Mouse (Mus musculus): ENCODE data around the gene Rai1. TPM values are rescaled to one million over a fixed set of nuclear protein-coding genes. Genes with fewer than 3 reads are reported as not detected.

Gene Rai1
- total and polyA plus RNA-seq, 3 experiments: 6.6 to 22.6 (median 15.4) TPM

DNA sequence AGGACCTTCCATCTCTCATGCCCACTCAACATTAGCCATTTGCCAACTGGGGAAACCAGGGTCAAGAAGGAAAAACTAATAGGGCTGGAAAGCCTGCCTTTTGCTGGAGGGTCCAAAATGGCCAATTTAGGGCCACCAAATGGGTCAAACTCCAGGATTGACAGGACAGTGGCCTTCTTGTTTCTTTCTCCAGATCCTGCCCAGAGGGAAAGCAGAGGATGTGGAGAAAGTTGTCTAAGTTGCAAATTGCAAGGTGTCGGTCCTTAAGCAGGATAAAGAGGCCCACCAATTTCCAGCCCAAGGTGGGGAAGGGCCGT, 105.1 kb downstream of the Rai1 start:
- no peak for DNase-seq (ENCODE audit: extremely low read depth)
- Histone ChIP-seq H3K36me3 (replicated peaks in 1 of 2; ENCODE audit: control insufficient read depth in 1 of 2, insufficient read depth in 1 of 2, low read length in 1 of 2) (peaks cover 27 to 69% of the 10 kb centered on the region in 2 experiments), H3K4me1 (ENCODE audit: control insufficient read depth in 1 of 2, insufficient read depth in 2 of 2) (peaks cover 28 to 67% of the 10 kb centered on the region in 2 experiments)

GRCm38 (mm10) chr11:60210305-60210724, 105.5 kb downstream of the Rai1 start:
- peak overlapping the region; percentile 89 for H3K4me2 ChIP-seq (ENCODE audit: insufficient read depth, low read depth, poor library complexity, severe bottlenecking)
- DNase-seq (ENCODE audit: extremely low read depth): peak; percentile 98
- H3K4me1 ChIP-seq (ENCODE audit: control insufficient read depth in 1 of 2, insufficient read depth in 2 of 2): peaks cover 28 to 68% of the 10 kb centered on the region in 2 experiments
- no peaks in the 10 kb centered on the region for H3K9me3 ChIP-seq (replicated peaks; ENCODE audit: low read length)
- H3K79me2 ChIP-seq (replicated peaks; ENCODE audit: control insufficient read depth, extremely low read depth, insufficient read depth, poor library complexity, severe bottlenecking): peaks cover 45% of the 10 kb centered on the region
- in situ Hi-C loops (cut with MboI; ENCODE audit: low pct_ligation_motif_present, low pct_unique_long_range_greater_than_20kb, low sequenced_read_pairs) (no loop called here), dilution Hi-C loops (cut with MboI; ENCODE audit: extremely low pct_ligation_motif_present, extremely low pct_unique_long_range_greater_than_20kb, low sequenced_read_pairs) (no loop called here)
- no peaks in the 10 kb centered on the region for H3K27me3 ChIP-seq (replicated peaks)
- peaks cover 23 to 65% of the 10 kb centered on the region in 2 experiments for H3K36me3 ChIP-seq (replicated peaks in 1 of 2; ENCODE audit: control insufficient read depth in 1 of 2, insufficient read depth in 1 of 2, low read length in 1 of 2)
- peak overlapping the region; percentile 57 for H3K27ac ChIP-seq (ENCODE audit: insufficient read depth, low read depth)
- H3K9ac ChIP-seq (ENCODE audit: insufficient read depth, low read depth): peak overlapping the region; percentile 87
- H3K4me3 ChIP-seq (replicated peaks in 1 of 3; ENCODE audit: low read depth in 2 of 3, low read length in 2 of 3, poor library complexity in 1 of 3): peak overlapping the region; percentile 56 to 80 (median 62)
- no peak for TF ChIP-seq ZKSCAN1 (IDR thresholded peaks at IDR 0.05; ENCODE audit: borderline replicate concordance, low read depth, low read length)
- no peak for TF ChIP-seq JUND (conservative IDR thresholded peaks at IDR 0.05; ENCODE audit: low read depth, low read length)
- TF ChIP-seq IRF4 (IDR thresholded peaks at IDR 0.05; ENCODE audit: low read depth, low read length): no peak
- 0 out of 2 replicates have a peak, but pooled peaks have one; percentile 8 for TF ChIP-seq ETS1 (conservative IDR thresholded peaks at IDR 0.05; ENCODE audit: low read depth, low read length)
- TF ChIP-seq NRF1 (IDR thresholded peaks at IDR 0.05; ENCODE audit: low read depth, low read length): peak; percentile 80
- no peak for TF ChIP-seq MAFK (IDR thresholded peaks at IDR 0.05; ENCODE audit: insufficient replicate concordance, low read length)
- TF ChIP-seq BHLHE40 (IDR thresholded peaks at IDR 0.05; ENCODE audit: low read depth, low read length): no peak; the same call in 1 of the 2 replicates
- TF ChIP-seq NELFE (IDR thresholded peaks at IDR 0.05; ENCODE audit: low read depth, low read length): peak; percentile 65
- TF ChIP-seq CTCF (conservative IDR thresholded peaks at IDR 0.05 in 1 of 2, IDR thresholded peaks at IDR 0.05 in 1 of 2; ENCODE audit: low read depth in 2 of 2, low read length in 2 of 2): no peak
- TF ChIP-seq TBP (conservative IDR thresholded peaks at IDR 0.05; ENCODE audit: low read depth, low read length): 0 out of 2 replicates have a peak, but pooled peaks have one; percentile 77
- peak; percentile 14; the same call in 1 of the 2 replicates for TF ChIP-seq MYC (IDR thresholded peaks at IDR 0.05; ENCODE audit: low read depth, low read length)
- TF ChIP-seq CHD2 (IDR thresholded peaks at IDR 0.05; ENCODE audit: low read length): peak; percentile 94
- no peak; the same call in 1 of the 2 replicates for TF ChIP-seq MAZ (IDR thresholded peaks at IDR 0.05; ENCODE audit: low read depth, low read length)
- no peak for TF ChIP-seq ZC3H11A (IDR thresholded peaks at IDR 0.05; ENCODE audit: low read depth, low read length)
- no peak for TF ChIP-seq JUN (IDR thresholded peaks at IDR 0.05; ENCODE audit: insufficient read depth, low read depth, low read length)
- TF ChIP-seq GABPA (IDR thresholded peaks at IDR 0.05; ENCODE audit: insufficient replicate concordance, low read depth, low read length): no peak
- no peak for TF ChIP-seq RAD21 (IDR thresholded peaks at IDR 0.05; ENCODE audit: low read depth, low read length)
- TF ChIP-seq UBTF (IDR thresholded peaks at IDR 0.05; ENCODE audit: low read depth, low read length): peak; percentile 89
- TF ChIP-seq RCOR1 (conservative IDR thresholded peaks at IDR 0.05; ENCODE audit: low read depth, low read length): no peak
- 0 out of 2 replicates have a peak, but pooled peaks have one; percentile 7 for TF ChIP-seq MEF2A (IDR thresholded peaks at IDR 0.05; ENCODE audit: borderline replicate concordance, low read depth, low read length)
- TF ChIP-seq TCF12 (IDR thresholded peaks at IDR 0.05; ENCODE audit: low read depth, low read length): peak; percentile 86
- TF ChIP-seq CHD1 (IDR thresholded peaks at IDR 0.05; ENCODE audit: low read depth, low read length): no peak
- peak; percentile 67 for TF ChIP-seq ZMIZ1 (IDR thresholded peaks at IDR 0.05; ENCODE audit: low read depth, low read length)
- TF ChIP-seq SIN3A (IDR thresholded peaks at IDR 0.05; ENCODE audit: low read length): peak; percentile 82
- TF ChIP-seq MAX (IDR thresholded peaks at IDR 0.05; ENCODE audit: low read length): peak; percentile 84
- no peak for TF ChIP-seq POLR2AphosphoS2 (IDR thresholded peaks at IDR 0.05; ENCODE audit: low read depth, low read length)
- peak; percentile 76; the same call in 1 of the 2 replicates for TF ChIP-seq E2F4 (IDR thresholded peaks at IDR 0.05; ENCODE audit: insufficient replicate concordance, low read depth, low read length)
- TF ChIP-seq POLR2A (IDR thresholded peaks at IDR 0.05; ENCODE audit: low read depth, low read length): peak; percentile 91
- peak; percentile 94 for TF ChIP-seq MXI1 (IDR thresholded peaks at IDR 0.05; ENCODE audit: low read depth, low read length)
- 0 out of 2 replicates have a peak, but pooled peaks have one; percentile 63 for TF ChIP-seq KAT2A (IDR thresholded peaks at IDR 0.05; ENCODE audit: insufficient replicate concordance, low read length)
- TF ChIP-seq EP300 (IDR thresholded peaks at IDR 0.05; ENCODE audit: low read length): no peak
- TF ChIP-seq PAX5 (IDR thresholded peaks at IDR 0.05; ENCODE audit: low read length): no peak

More for the DNA sequence above, 105.1 kb downstream of the Rai1 start:
- Histone ChIP-seq H3K4me2 (ENCODE audit: insufficient read depth, low read depth, poor library complexity, severe bottlenecking) (peak overlapping the region; percentile 89), H3K27ac (ENCODE audit: insufficient read depth, low read depth) (peak overlapping the region; percentile 17), H3K79me2 (replicated peaks; ENCODE audit: control insufficient read depth, extremely low read depth, insufficient read depth, poor library complexity, severe bottlenecking) (peaks cover 45% of the 10 kb centered on the region), H3K9ac (ENCODE audit: insufficient read depth, low read depth) (peak overlapping the region; percentile 87), H3K27me3 (replicated peaks) (no peaks in the 10 kb centered on the region), H3K4me3 (replicated peaks in 1 of 3; ENCODE audit: low read depth in 2 of 3, low read length in 2 of 3, poor library complexity in 1 of 3) (peak overlapping the region; percentile 56 to 80 (median 62)), H3K9me3 (replicated peaks; ENCODE audit: low read length) (no peaks in the 10 kb centered on the region)
- dilution Hi-C loops (cut with MboI; ENCODE audit: extremely low pct_ligation_motif_present, extremely low pct_unique_long_range_greater_than_20kb, low sequenced_read_pairs): no loop called here
- no peak for TF ChIP-seq ZMIZ1 (IDR thresholded peaks at IDR 0.05; ENCODE audit: low read depth, low read length)
- TF ChIP-seq ZC3H11A (IDR thresholded peaks at IDR 0.05; ENCODE audit: low read depth, low read length): no peak
- no peak for TF ChIP-seq ZNF384 (IDR thresholded peaks at IDR 0.05; ENCODE audit: low read depth, low read length)
- in situ Hi-C loops (cut with MboI; ENCODE audit: low pct_ligation_motif_present, low pct_unique_long_range_greater_than_20kb, low sequenced_read_pairs): no loop called here

Measured in CH12.LX (cell line).